Mouse (Mus musculus): ENCODE results near the gene Hspb2.

DNA sequence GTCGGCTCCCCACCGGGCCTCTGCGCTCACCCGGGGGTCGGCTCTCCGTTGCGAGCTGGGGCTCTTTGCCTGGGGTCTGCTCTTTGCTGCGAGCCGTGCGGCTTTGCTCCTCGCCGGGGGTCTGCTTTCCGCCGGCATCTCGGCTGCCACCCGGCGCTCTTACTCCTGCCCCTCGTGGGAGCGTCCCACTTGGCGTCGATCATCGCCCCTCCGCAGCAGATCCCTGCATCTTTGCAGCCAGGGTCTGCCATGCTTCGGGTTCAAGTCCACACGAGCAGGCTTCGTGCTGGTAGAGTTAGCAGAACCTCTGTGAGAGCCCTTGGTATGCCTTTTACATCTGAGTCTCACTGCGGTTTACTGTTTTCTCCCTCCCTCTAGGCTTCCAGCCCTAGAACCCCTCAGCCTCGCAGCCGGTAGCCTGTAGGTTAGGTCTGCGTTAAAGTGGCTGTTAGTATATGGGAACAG is 23.5 kb upstream of the Hspb2 start:
- TF ChIP-seq POLR2A (IDR thresholded peaks at IDR 0.05; ENCODE audit: low read depth, low read length): no peak
- no peak for TF ChIP-seq CTCF (conservative IDR thresholded peaks at IDR 0.05; ENCODE audit: insufficient read depth, insufficient read length, low read depth, low read length)
